Mouse (Mus musculus) heart, adult 2 months (tissue): ENCODE data around the gene Plekha6.

Experiments used
- CTCF ChIP-seq: fragments of 200-600 bp; IDR thresholded peaks from 2 replicates; pipeline ENCODE4 v1.8.1; 2022; ENCODE audit warnings: antibody characterized with exemption, mild to moderate bottlenecking, moderate library complexity
- EP300 ChIP-seq: fragments of 200-500 bp; IDR thresholded peaks from 2 replicates; pipeline ENCODE4 v1.6.1; 2011; ENCODE audit warnings: low read depth, low read length, control low read depth; ENCODE audit not compliant: insufficient read depth
- POLR2A ChIP-seq: fragments of 200-500 bp; IDR thresholded peaks from 2 replicates; pipeline ENCODE4 v1.6.1; 2011; ENCODE audit warnings: mild to moderate bottlenecking, low read depth, low read length, control low read depth; ENCODE audit not compliant: insufficient read depth

DNA sequence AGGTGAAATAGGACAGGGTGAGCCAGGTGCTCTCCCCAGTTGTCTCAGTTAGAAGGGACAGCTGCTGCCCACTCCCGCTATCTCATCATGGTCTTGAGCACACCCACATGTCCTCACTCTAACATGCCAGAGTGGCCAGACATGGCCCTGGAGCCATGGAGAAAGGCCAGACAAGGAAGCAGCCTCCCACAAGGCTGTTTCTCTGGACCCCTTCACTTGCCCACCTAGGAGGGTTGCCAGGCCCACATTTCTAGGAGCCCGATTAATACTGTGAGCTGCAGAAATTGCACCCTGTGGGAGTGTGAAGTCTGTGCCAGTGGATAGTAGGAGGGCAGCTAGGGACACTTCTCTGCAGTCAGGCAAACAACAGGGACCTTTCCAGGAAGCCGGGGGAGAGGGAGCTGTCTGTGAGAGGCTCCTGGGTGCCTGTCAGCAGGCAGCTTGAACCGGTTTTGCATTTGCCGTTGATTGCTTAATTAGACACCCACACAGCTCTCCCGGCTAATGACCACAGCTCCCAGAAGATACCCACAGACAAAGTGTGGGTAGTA, 58.5 kb downstream of the Plekha6 start:
- TF ChIP-seq CTCF (no peak), POLR2A (no peak), EP300 (0 out of 2 replicates have a peak, but pooled peaks have one; percentile 51)
